8 mouse cellular contexts compared by ENCODE assay signal in genomic region chr10:75516038-75516723, GRCm38 (mm10). TPM values are rescaled to one million over a fixed set of nuclear protein-coding genes. Genes with fewer than 3 reads are reported as not detected.
DNase-seq lines count a peak whose midpoint lies in the region; ATAC-seq lines count a peak whose summit lies in the region.

No protein-coding gene starts in this region.

- peaks cover 32% of the 10 kb centered on the region for H3K36me3 ChIP-seq in heart, embryonic 13.5 days
- peaks cover 34% of the 10 kb centered on the region for H3K36me3 ChIP-seq in embryonic facial prominence, embryonic 13.5 days
- peaks cover 21% of the 10 kb centered on the region for H3K36me3 ChIP-seq in intestine, embryonic 15.5 days
- peaks cover 19% of the 10 kb centered on the region for H3K36me3 ChIP-seq in liver, embryonic 16.5 days (ENCODE audit: control insufficient read depth, insufficient read depth)

- H3K4me3 ChIP-seq in heart, embryonic 13.5 days, result peak overlapping the region; percentile 84
- peak overlapping the region; percentile 87 for H3K4me3 ChIP-seq in embryonic facial prominence, embryonic 13.5 days
- H3K4me3 ChIP-seq in intestine, embryonic 15.5 days (replicated peaks), result peak overlapping the region; percentile 93
- peak overlapping the region; percentile 94 for H3K4me3 ChIP-seq in liver, embryonic 16.5 days (ENCODE audit: low read depth, low read length)

- H3K9me3 ChIP-seq in heart, embryonic 13.5 days, result no peaks in the 10 kb centered on the region
- H3K9me3 ChIP-seq in embryonic facial prominence, embryonic 13.5 days, result no peaks in the 10 kb centered on the region
- no peaks in the 10 kb centered on the region for H3K9me3 ChIP-seq in intestine, embryonic 15.5 days
- no peaks in the 10 kb centered on the region for H3K9me3 ChIP-seq in liver, embryonic 16.5 days (replicated peaks; ENCODE audit: control insufficient read depth, low read length)

- peak overlapping the region; percentile 93 for H3K4me2 ChIP-seq in heart, embryonic 13.5 days
- peak overlapping the region; percentile 79 for H3K4me2 ChIP-seq in embryonic facial prominence, embryonic 13.5 days
- H3K4me2 ChIP-seq in intestine, embryonic 15.5 days (replicated peaks), result peak overlapping the region; percentile 70
- peak overlapping the region; percentile 82 for H3K4me2 ChIP-seq in liver, embryonic 16.5 days (ENCODE audit: low read depth, low read length)

- H3K4me1 ChIP-seq in heart, embryonic 13.5 days, result peaks cover 54% of the 10 kb centered on the region
- H3K4me1 ChIP-seq in embryonic facial prominence, embryonic 13.5 days, result peaks cover 30% of the 10 kb centered on the region
- H3K4me1 ChIP-seq in intestine, embryonic 15.5 days (replicated peaks), result peaks cover 26% of the 10 kb centered on the region; the same call in 1 of the 2 replicates
- H3K4me1 ChIP-seq in liver, embryonic 16.5 days (ENCODE audit: control insufficient read depth, low read depth, low read length), result peaks cover 44% of the 10 kb centered on the region

- intact Hi-C loops in heart, postnatal 14 days (cut with DNase I), result no loop called here

- peak overlapping the region; percentile 97 for H3K9ac ChIP-seq in heart, embryonic 13.5 days
- peak overlapping the region; percentile 97 for H3K9ac ChIP-seq in embryonic facial prominence, embryonic 13.5 days
- peak overlapping the region; percentile 99 for H3K9ac ChIP-seq in intestine, embryonic 15.5 days
- peak overlapping the region; percentile 98 for H3K9ac ChIP-seq in liver, embryonic 16.5 days (ENCODE audit: low read depth, low read length)

- no peaks in the 10 kb centered on the region for H3K27me3 ChIP-seq in heart, embryonic 13.5 days (replicated peaks)
- no peaks in the 10 kb centered on the region for H3K27me3 ChIP-seq in embryonic facial prominence, embryonic 13.5 days
- no peaks in the 10 kb centered on the region for H3K27me3 ChIP-seq in intestine, embryonic 15.5 days (replicated peaks)
- H3K27me3 ChIP-seq in liver, embryonic 16.5 days (ENCODE audit: control insufficient read depth, insufficient read depth, low read depth, low read length), result no peaks in the 10 kb centered on the region

- WGBS in heart, embryonic 13.5 days, result 17% methylated on average over 8 of the region's 8 CpGs
- 24% methylated on average over 8 of the region's 8 CpGs for WGBS in embryonic facial prominence, embryonic 13.5 days
- 19% methylated on average over 8 of the region's 8 CpGs for WGBS in intestine, embryonic 15.5 days
- WGBS in liver, embryonic 16.5 days (ENCODE audit: insufficient replicate concordance), result 6% methylated on average over 8 of the region's 8 CpGs

- H3K27ac ChIP-seq in heart, embryonic 13.5 days (replicated peaks), result peak overlapping the region; percentile 99
- H3K27ac ChIP-seq in embryonic facial prominence, embryonic 13.5 days, result peak overlapping the region; percentile 99; the same call in 1 of the 2 replicates
- H3K27ac ChIP-seq in intestine, embryonic 15.5 days, result peak overlapping the region; percentile 99
- peak overlapping the region; percentile 98 for H3K27ac ChIP-seq in liver, embryonic 16.5 days (ENCODE audit: low read length)

- DNase-seq in heart, postnatal 14 days, result no peak
- DNase-seq in yolk sac, embryonic 10.5 days (ENCODE audit: low spot score), result peak; percentile 74
- DNase-seq in adrenal gland, adult 2 months, result no peak
- no peak for DNase-seq in cerebellum, adult 18-20 months

- no peak for ATAC-seq in heart, embryonic 13.5 days (ENCODE audit: extremely low read depth, insufficient number of reproducible peaks, low FRiP score, low TSS enrichment)
- ATAC-seq in embryonic facial prominence, embryonic 13.5 days (ENCODE audit: insufficient number of reproducible peaks, insufficient read depth, low FRiP score, low TSS enrichment, low read depth), result no peak
- peak; percentile 39 for ATAC-seq in intestine, embryonic 15.5 days
- 0 out of 2 replicates have a peak, but pooled peaks have one; percentile 2 for ATAC-seq in liver, embryonic 16.5 days (ENCODE audit: low read depth)

RNA-seq across cellular contexts. Expression of gene Snrpd3, which starts 1.2 kb away (rescaled TPM):
- polyA plus RNA-seq in heart, embryonic 13.5 days (2015; fragmentation: Nextera tagmentation; extraction: Ambion mirVana), result 96.6 and 101 TPM in 2 replicates
- 10 to 100 TPM; 56.0 to 68.3 TPM for total RNA-seq in heart, postnatal 14 days (2021)
- 194 and 214 TPM in 2 replicates for polyA plus RNA-seq in embryonic facial prominence, embryonic 13.5 days (2015; fragmentation: Nextera tagmentation; extraction: Ambion mirVana)
- 147 and 156 TPM in 2 replicates for polyA plus RNA-seq in intestine, embryonic 15.5 days (2015; fragmentation: Nextera tagmentation; extraction: Ambion mirVana)
- polyA plus RNA-seq in liver, embryonic 16.5 days (2015; fragmentation: Nextera tagmentation; extraction: Ambion mirVana), result 56.9 and 61.7 TPM in 2 replicates
- total RNA-seq in adrenal gland, adult 2 months (2021), result 10 to 100 TPM; 87.1 to 92.8 TPM
- polyA plus RNA-seq in adrenal gland, adult 2 months (2012; rRNA removed), result 1.7 and 3.6 TPM in 2 replicates

RNA-seq across cellular contexts. Expression of gene Gucd1, which starts 1.6 kb away (rescaled TPM):
- polyA plus RNA-seq in heart, embryonic 13.5 days (2015; fragmentation: Nextera tagmentation; extraction: Ambion mirVana), result 22.4 and 25.4 TPM in 2 replicates
- 10 to 100 TPM; 43.8 to 45.5 TPM for total RNA-seq in heart, postnatal 14 days (2021)
- 27.0 and 27.3 TPM in 2 replicates for polyA plus RNA-seq in embryonic facial prominence, embryonic 13.5 days (2015; fragmentation: Nextera tagmentation; extraction: Ambion mirVana)
- 39.8 and 46.7 TPM in 2 replicates for polyA plus RNA-seq in intestine, embryonic 15.5 days (2015; fragmentation: Nextera tagmentation; extraction: Ambion mirVana)
- 64.4 and 69.3 TPM in 2 replicates for polyA plus RNA-seq in liver, embryonic 16.5 days (2015; fragmentation: Nextera tagmentation; extraction: Ambion mirVana)
- 10 to 100 TPM; 25.9 to 26.0 TPM for total RNA-seq in adrenal gland, adult 2 months (2021)
- polyA plus RNA-seq in adrenal gland, adult 2 months (2012; rRNA removed), result 56.1 and 74.1 TPM in 2 replicates

RNA-seq across cellular contexts. Expression of gene Lrrc75b, which starts 43.9 kb away (rescaled TPM):
- 1.2 TPM in 2 replicates for polyA plus RNA-seq in heart, embryonic 13.5 days (2015; fragmentation: Nextera tagmentation; extraction: Ambion mirVana)
- 1 to 10 TPM; 1.3 to 1.5 TPM for total RNA-seq in heart, postnatal 14 days (2021)
- polyA plus RNA-seq in embryonic facial prominence, embryonic 13.5 days (2015; fragmentation: Nextera tagmentation; extraction: Ambion mirVana), result 3.9 and 6.6 TPM in 2 replicates
- 2.1 and 2.7 TPM in 2 replicates for polyA plus RNA-seq in intestine, embryonic 15.5 days (2015; fragmentation: Nextera tagmentation; extraction: Ambion mirVana)
- polyA plus RNA-seq in liver, embryonic 16.5 days (2015; fragmentation: Nextera tagmentation; extraction: Ambion mirVana), result 0.05 and 0.06 TPM in 2 replicates
- total RNA-seq in adrenal gland, adult 2 months (2021), result under 1 TPM; 0.14 to 0.41 TPM
- polyA plus RNA-seq in adrenal gland, adult 2 months (2012; rRNA removed), result 0.17 and 0.30 TPM in 2 replicates

RNA-seq across cellular contexts. Expression of gene Ggt1, which starts 45.2 kb away (rescaled TPM):
- polyA plus RNA-seq in heart, embryonic 13.5 days (2015; fragmentation: Nextera tagmentation; extraction: Ambion mirVana), result 0.52 and 0.76 TPM in 2 replicates
- total RNA-seq in heart, postnatal 14 days (2021), result not detected
- 0.25 and 2.4 TPM in 2 replicates for polyA plus RNA-seq in embryonic facial prominence, embryonic 13.5 days (2015; fragmentation: Nextera tagmentation; extraction: Ambion mirVana)
- 46.5 and 63.7 TPM in 2 replicates for polyA plus RNA-seq in intestine, embryonic 15.5 days (2015; fragmentation: Nextera tagmentation; extraction: Ambion mirVana)
- 27.7 and 40.9 TPM in 2 replicates for polyA plus RNA-seq in liver, embryonic 16.5 days (2015; fragmentation: Nextera tagmentation; extraction: Ambion mirVana)
- not detected for total RNA-seq in adrenal gland, adult 2 months (2021)
- polyA plus RNA-seq in adrenal gland, adult 2 months (2012; rRNA removed), result 0.15 and 0.20 TPM in 2 replicates

Comparison
In these comparisons a context has a peak if more than half of its experiments do, and no peak if none do; other contexts are left out.
1. ATAC-seq: peak in intestine, embryonic 15.5 days (single experiment) and liver, embryonic 16.5 days (single experiment); none in heart, embryonic 13.5 days (single experiment) and embryonic facial prominence, embryonic 13.5 days (single experiment).
2. RNA of gene Snrpd3, which starts 1.2 kb away (polyA plus RNA-seq): 194 to 214 TPM in embryonic facial prominence, embryonic 13.5 days, 147 to 156 TPM in intestine, embryonic 15.5 days, 96.6 to 101 TPM in heart, embryonic 13.5 days and 56.9 to 61.7 TPM in liver, embryonic 16.5 days; 1.7 to 3.6 TPM in adrenal gland, adult 2 months; every median in the first group is over 10 times any median in the second.
3. Peak in every context shown above with its lines, with median percentiles within 50 percentile points of each other: H3K27ac ChIP-seq, H3K4me2 ChIP-seq, H3K4me3 ChIP-seq and H3K9ac ChIP-seq.